Mouse (Mus musculus): ENCODE data around the gene Mcoln3. TPM values are rescaled to one million over a fixed set of nuclear protein-coding genes. Genes with fewer than 3 reads are reported as not detected.

Gene Mcoln3
- polyA plus RNA-seq, 1 experiment from 2014 or later = 2.5 TPM

GRCm38 (mm10) chr3:146107921-146108571 lies 9.2 kb upstream of the Mcoln3 start, which contains the start of gene Wdr63:
Gene Wdr63 (minus strand): TSS chr3:146108130.
- Histone ChIP-seq H3K27me3 (peaks cover 5% of the 10 kb centered on the region; the same call in 1 of the 2 replicates), H3K36me3 (no peaks in the 10 kb centered on the region), H3K9me3 (no peaks in the 10 kb centered on the region), H3K4me2 (replicated peaks) (peak within 1 kb of the TSS; percentile 83), H3K4me1 (peaks cover 5% of the 10 kb centered on the region; the same call in 1 of the 2 replicates), H3K9ac (replicated peaks) (peak within 1 kb of the TSS; percentile 24), H3K4me3 (peak within 1 kb of the TSS; percentile 45), H3K27ac (replicated peaks) (no peak within 1 kb of the TSS)
- peak; percentile 97 for ATAC-seq (ENCODE audit: low FRiP score, low read depth)
- WGBS = 12% methylated on average over 18 of the region's 18 CpGs

GRCm38 (mm10) chr3:146108945-146109344 lies 8.3 kb upstream of the Mcoln3 start:
- Histone ChIP-seq H3K4me2 (replicated peaks) (no peak overlapping the region), H3K4me1 (peaks cover 5% of the 10 kb centered on the region; the same call in 1 of the 2 replicates), H3K27ac (replicated peaks) (no peak overlapping the region), H3K27me3 (peaks cover 5% of the 10 kb centered on the region; the same call in 1 of the 2 replicates), H3K36me3 (no peaks in the 10 kb centered on the region), H3K9ac (replicated peaks) (no peak overlapping the region), H3K4me3 (no peak overlapping the region), H3K9me3 (no peaks in the 10 kb centered on the region)
- 71% methylated on average over 2 of the region's 2 CpGs for WGBS
- no peak for ATAC-seq (ENCODE audit: low FRiP score, low read depth)

- ATAC-seq (ENCODE audit: low FRiP score, low read depth) = no peak
- Histone ChIP-seq H3K9me3 (no peaks in the 10 kb centered on the region), H3K27me3 (peaks cover 5% of the 10 kb centered on the region; the same call in 1 of the 2 replicates), H3K27ac (replicated peaks) (no peak overlapping the region), H3K4me1 (peaks cover 5% of the 10 kb centered on the region; the same call in 1 of the 2 replicates), H3K9ac (replicated peaks) (no peak overlapping the region), H3K36me3 (no peaks in the 10 kb centered on the region), H3K4me3 (no peak overlapping the region), H3K4me2 (replicated peaks) (no peak overlapping the region)
- 83% methylated on average over 2 of the region's 2 CpGs for WGBS
Observed at GRCm38 (mm10) chr3:146110358-146110757, 6.9 kb upstream of the Mcoln3 start.

GRCm38 (mm10) chr3:146110916-146111315 lies 6.3 kb upstream of the Mcoln3 start:
- peaks cover 5% of the 10 kb centered on the region; the same call in 1 of the 2 replicates for H3K4me1 ChIP-seq
- no peak overlapping the region for H3K9ac ChIP-seq (replicated peaks)
- no peak overlapping the region for H3K4me2 ChIP-seq (replicated peaks)
- WGBS = 77% methylated on average over 6 of the region's 6 CpGs
- ATAC-seq (ENCODE audit: low FRiP score, low read depth) = no peak
- H3K36me3 ChIP-seq = no peaks in the 10 kb centered on the region
- H3K4me3 ChIP-seq = no peak overlapping the region
- no peak overlapping the region for H3K27ac ChIP-seq (replicated peaks)
- H3K27me3 ChIP-seq = peaks cover 5% of the 10 kb centered on the region; the same call in 1 of the 2 replicates
- no peaks in the 10 kb centered on the region for H3K9me3 ChIP-seq

GRCm38 (mm10) chr3:146117997-146118457 lies 777 bp downstream of the Mcoln3 start:
- Histone ChIP-seq H3K9ac (replicated peaks) (no peak overlapping the region), H3K4me1 (peaks cover 14% of the 10 kb centered on the region; the same call in 1 of the 2 replicates), H3K27me3 (peaks cover 27% of the 10 kb centered on the region), H3K36me3 (no peaks in the 10 kb centered on the region), H3K27ac (replicated peaks) (no peak overlapping the region), H3K4me3 (no peak overlapping the region), H3K9me3 (no peaks in the 10 kb centered on the region), H3K4me2 (replicated peaks) (no peak overlapping the region)
- WGBS = 58% methylated on average over 9 of the region's 9 CpGs
- ATAC-seq (ENCODE audit: low FRiP score, low read depth) = no peak

GRCm38 (mm10) chr3:146121310-146122124 lies 4.3 kb downstream of the Mcoln3 start:
- peak overlapping the region; percentile 39 for H3K4me2 ChIP-seq (replicated peaks)
- peak; percentile 68 for ATAC-seq (ENCODE audit: low FRiP score, low read depth)
- 5% methylated on average over 25 of the region's 25 CpGs for WGBS
- peaks cover 14% of the 10 kb centered on the region; the same call in 1 of the 2 replicates for H3K4me1 ChIP-seq
- H3K27me3 ChIP-seq = peaks cover 24% of the 10 kb centered on the region
- 0 out of 2 replicates have a peak overlapping the region, but pooled peaks have one; percentile 8 for H3K9ac ChIP-seq (replicated peaks)
- peak overlapping the region; percentile 19; the same call in 1 of the 2 replicates for H3K4me3 ChIP-seq
- no peaks in the 10 kb centered on the region for H3K9me3 ChIP-seq
- H3K36me3 ChIP-seq = no peaks in the 10 kb centered on the region
- H3K27ac ChIP-seq (replicated peaks) = no peak overlapping the region

- no peak for ATAC-seq (ENCODE audit: low FRiP score, low read depth)
- no peak overlapping the region for H3K9ac ChIP-seq (replicated peaks)
- H3K9me3 ChIP-seq = no peaks in the 10 kb centered on the region
- WGBS = 42% methylated on average over 3 of the region's 3 CpGs
- H3K4me3 ChIP-seq = no peak overlapping the region
- peaks cover 14% of the 10 kb centered on the region; the same call in 1 of the 2 replicates for H3K4me1 ChIP-seq
- no peak overlapping the region for H3K27ac ChIP-seq (replicated peaks)
- peaks cover 18% of the 10 kb centered on the region for H3K27me3 ChIP-seq
- no peaks in the 10 kb centered on the region for H3K36me3 ChIP-seq
- peak overlapping the region; percentile 39 for H3K4me2 ChIP-seq (replicated peaks)
Observed at GRCm38 (mm10) chr3:146122125-146122420, 4.8 kb downstream of the Mcoln3 start.

- H3K4me2 ChIP-seq (replicated peaks) = no peak overlapping the region
- WGBS = 85% methylated on average over 8 of the region's 8 CpGs
Observed at GRCm38 (mm10) chr3:146122807-146123463, 5.7 kb downstream of the Mcoln3 start.

GRCm38 (mm10) chr3:146123464-146123825 lies 6.2 kb downstream of the Mcoln3 start:
- Histone ChIP-seq H3K4me1 (peaks cover 8% of the 10 kb centered on the region; the same call in 1 of the 2 replicates), H3K9ac (replicated peaks) (no peak overlapping the region), H3K4me3 (no peak overlapping the region), H3K27me3 (peaks cover 5% of the 10 kb centered on the region), H3K4me2 (replicated peaks) (no peak overlapping the region), H3K27ac (replicated peaks) (no peak overlapping the region), H3K36me3 (no peaks in the 10 kb centered on the region), H3K9me3 (no peaks in the 10 kb centered on the region)
- ATAC-seq (ENCODE audit: low FRiP score, low read depth) = no peak; the same call in 1 of the 2 replicates
- WGBS = 80% methylated on average over 9 of the region's 9 CpGs

More at GRCm38 (mm10) chr3:146122807-146123463, 5.7 kb downstream of the Mcoln3 start:
- Histone ChIP-seq H3K4me3 (no peak overlapping the region), H3K4me1 (peaks cover 8% of the 10 kb centered on the region; the same call in 1 of the 2 replicates), H3K27me3 (peaks cover 10% of the 10 kb centered on the region), H3K27ac (replicated peaks) (no peak overlapping the region), H3K9ac (replicated peaks) (no peak overlapping the region), H3K36me3 (no peaks in the 10 kb centered on the region), H3K9me3 (no peaks in the 10 kb centered on the region)
- ATAC-seq (ENCODE audit: low FRiP score, low read depth) = no peak

- Histone ChIP-seq H3K27me3 (no peaks in the 10 kb centered on the region), H3K4me2 (replicated peaks) (no peak overlapping the region), H3K9ac (replicated peaks) (no peak overlapping the region), H3K9me3 (no peaks in the 10 kb centered on the region), H3K36me3 (no peaks in the 10 kb centered on the region), H3K27ac (replicated peaks) (no peak overlapping the region), H3K4me1 (no peaks in the 10 kb centered on the region), H3K4me3 (no peak overlapping the region)
- 73% methylated on average over 6 of the region's 6 CpGs for WGBS
- no peak for ATAC-seq (ENCODE audit: low FRiP score, low read depth)
Observed at GRCm38 (mm10) chr3:146127205-146127604, 10.0 kb downstream of the Mcoln3 start.

- Histone ChIP-seq H3K27me3 (no peaks in the 10 kb centered on the region), H3K4me3 (no peak overlapping the region), H3K4me2 (replicated peaks) (no peak overlapping the region), H3K9me3 (no peaks in the 10 kb centered on the region), H3K4me1 (no peaks in the 10 kb centered on the region), H3K9ac (replicated peaks) (no peak overlapping the region), H3K27ac (replicated peaks) (no peak overlapping the region), H3K36me3 (no peaks in the 10 kb centered on the region)
- ATAC-seq (ENCODE audit: low FRiP score, low read depth) = no peak
- WGBS = 84% methylated on average over 9 of the region's 9 CpGs
Observed at GRCm38 (mm10) chr3:146134834-146135233, 17.6 kb downstream of the Mcoln3 start.

All from midbrain, embryonic 12.5 days (tissue).